Mouse (Mus musculus) heart, embryonic 12.5 days (tissue): ENCODE data around the gene Wars2. TPM values are rescaled to one million over a fixed set of nuclear protein-coding genes. Genes with fewer than 3 reads are reported as not detected.

ENCODE experiments used
- ATAC-seq: fragments of 200-750 bp; cut with Nextera tagmentation; 2 replicates; pipeline ENCODE4 v1.8.0; 2017; ENCODE audit warnings: moderate TSS enrichment, moderate library complexity; ENCODE audit not compliant: insufficient number of reproducible peaks, low FRiP score
- H3K27ac ChIP-seq: fragments of 300-500 bp; sonication (generic); 2 replicates; pipeline ENCODE4 v1.5.1; 2016; ENCODE audit warnings: mild to moderate bottlenecking, moderate library complexity; ENCODE audit not compliant: poor library complexity, severe bottlenecking
- H3K27me3 ChIP-seq: fragments of 300-500 bp; sonication (generic); replicated peaks from 2 replicates; pipeline ENCODE4 v1.6.1; 2016; ENCODE audit warnings: mild to moderate bottlenecking, moderate library complexity
- H3K36me3 ChIP-seq: fragments of 300-500 bp; sonication (generic); 2 replicates; pipeline ENCODE4 v1.6.1; 2016; ENCODE audit warnings: mild to moderate bottlenecking, moderate library complexity
- H3K4me1 ChIP-seq: fragments of 300-500 bp; sonication (generic); replicated peaks from 2 replicates; pipeline ENCODE4 v1.6.1; 2016; ENCODE audit warnings: mild to moderate bottlenecking
- H3K4me2 ChIP-seq: fragments of 300-500 bp; sonication (generic); 2 replicates; pipeline ENCODE4 v1.6.1; 2016; ENCODE audit warnings: mild to moderate bottlenecking, moderate library complexity
- H3K4me3 ChIP-seq: fragments of 300-500 bp; sonication (generic); 2 replicates; pipeline ENCODE4 v1.5.1; 2016; ENCODE audit warnings: mild to moderate bottlenecking
- H3K9ac ChIP-seq: fragments of 300-500 bp; sonication (generic); 2 replicates; pipeline ENCODE4 v1.6.1; 2016; ENCODE audit warnings: mild to moderate bottlenecking, moderate library complexity
- H3K9me3 ChIP-seq: fragments of 300-500 bp; sonication (generic); replicated peaks from 2 replicates; pipeline ENCODE4 v1.6.1; 2016; ENCODE audit warnings: mild to moderate bottlenecking, moderate library complexity
- WGBS: fragments of 180-500 bp; shearing (Covaris S2); methylation state at CpG from one replicate; pipeline ENCODE4 v1.1.7; 2016; 5-methylcytosine and 5-hydroxymethylcytosine counted together
- polyA plus RNA-seq: library from polyadenylated mRNA; unstranded; fragments of >200 nt; fragmentation: Nextera tagmentation; extraction: Ambion mirVana; gene quantifications from 2 replicates; pipeline ENCODE4 v1.2.1, GENCODE M21; 2016

Gene Wars2
- polyA plus RNA-seq, 1 experiment from 2014 or later = 9.1 TPM

DNA sequence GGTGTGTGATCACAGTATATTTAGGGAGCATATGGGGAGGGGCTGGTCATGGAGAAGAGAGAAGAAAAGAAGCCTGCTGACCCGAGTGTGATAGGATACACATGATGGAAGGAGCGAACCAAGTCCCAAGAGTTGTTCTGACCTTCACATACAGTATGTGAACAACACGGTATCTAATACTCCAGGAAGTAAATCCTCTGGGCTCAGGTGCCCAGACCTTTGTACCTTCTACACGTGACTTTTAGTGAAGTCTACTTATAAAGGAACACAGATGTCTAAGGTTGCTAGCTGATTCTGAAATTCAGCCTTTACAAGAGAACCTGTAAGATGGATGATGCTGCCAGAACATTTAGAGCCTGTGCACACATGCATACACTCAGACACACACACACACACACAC lies 15.4 kb downstream of the Wars2 start:
- ATAC-seq = no peak
- 0 out of 2 replicates have a peak, but pooled peaks cover 5% of the 10 kb centered on the region for H3K36me3 ChIP-seq
- WGBS = 84% methylated on average over 4 of the region's 4 CpGs
- H3K4me3 ChIP-seq = no peak overlapping the region
- no peak overlapping the region for H3K4me2 ChIP-seq
- H3K9ac ChIP-seq = no peak overlapping the region
- H3K27me3 ChIP-seq = no peaks in the 10 kb centered on the region
- no peak overlapping the region for H3K27ac ChIP-seq
- H3K4me1 ChIP-seq = peaks cover 9% of the 10 kb centered on the region; the same call in 1 of the 2 replicates
- peaks cover 7% of the 10 kb centered on the region; the same call in 1 of the 2 replicates for H3K9me3 ChIP-seq

DNA sequence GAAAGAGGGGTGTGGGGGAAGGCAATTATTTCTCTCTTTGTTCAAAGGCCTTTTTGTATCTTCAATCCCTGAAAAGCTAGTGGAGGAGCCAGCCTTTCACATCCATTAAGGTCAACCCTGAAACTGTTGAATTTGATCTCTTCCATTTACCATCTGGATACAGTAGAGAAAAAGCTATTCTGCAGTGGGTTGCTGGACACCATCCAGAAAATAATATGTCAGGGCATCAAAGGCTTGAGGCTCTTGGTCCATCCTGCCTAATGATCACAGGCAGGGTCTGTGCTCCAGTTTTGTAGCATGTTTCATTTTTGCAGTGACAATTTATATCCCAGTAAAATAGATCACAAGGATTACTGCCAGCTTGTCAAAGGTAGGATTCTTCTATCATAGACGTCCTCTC lies 16.1 kb downstream of the Wars2 start:
- Histone ChIP-seq H3K27me3 (no peaks in the 10 kb centered on the region), H3K27ac (no peak overlapping the region), H3K9me3 (peaks cover 7% of the 10 kb centered on the region; the same call in 1 of the 2 replicates), H3K4me2 (no peak overlapping the region), H3K4me3 (no peak overlapping the region), H3K36me3 (0 out of 2 replicates have a peak, but pooled peaks cover 5% of the 10 kb centered on the region), H3K4me1 (peaks cover 9% of the 10 kb centered on the region; the same call in 1 of the 2 replicates), H3K9ac (no peak overlapping the region)
- WGBS = 72% methylated on average over 1 of the region's 1 CpGs
- no peak for ATAC-seq

DNA sequence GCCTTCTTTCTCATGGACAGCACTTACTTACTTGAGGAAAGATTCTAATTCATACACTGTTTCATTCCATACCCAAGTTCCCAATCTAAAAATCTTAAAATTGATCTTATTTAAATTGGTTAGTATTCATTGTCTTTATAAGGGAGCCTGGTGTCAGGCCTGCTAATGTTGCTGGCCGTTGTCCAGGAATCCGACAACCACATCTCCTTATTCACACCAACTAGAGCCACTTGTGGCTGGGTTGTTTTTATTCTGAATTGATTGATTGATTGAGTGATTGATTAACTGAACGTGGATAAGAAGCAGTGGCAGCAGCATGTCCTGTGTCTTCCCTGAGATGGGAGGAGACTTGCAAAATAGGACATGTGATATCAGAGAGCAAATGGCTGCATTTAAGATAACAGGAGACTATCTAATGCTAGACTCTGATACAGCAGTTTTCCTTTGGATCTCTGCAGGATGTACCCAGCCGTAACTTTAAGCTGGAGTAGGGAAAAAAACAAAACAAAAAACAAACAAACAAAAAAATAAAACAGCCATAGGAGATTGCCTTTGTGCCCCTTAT lies 16.7 kb downstream of the Wars2 start:
- no peak overlapping the region for H3K4me3 ChIP-seq
- ATAC-seq = no peak
- no peaks in the 10 kb centered on the region for H3K27me3 ChIP-seq
- no peak overlapping the region for H3K9ac ChIP-seq
- no peak overlapping the region for H3K27ac ChIP-seq
- 28% methylated on average over 4 of the region's 4 CpGs for WGBS
- H3K9me3 ChIP-seq = peaks cover 7% of the 10 kb centered on the region; the same call in 1 of the 2 replicates
- H3K4me1 ChIP-seq = peaks cover 9% of the 10 kb centered on the region; the same call in 1 of the 2 replicates
- no peak overlapping the region for H3K4me2 ChIP-seq
- 0 out of 2 replicates have a peak, but pooled peaks cover 5% of the 10 kb centered on the region for H3K36me3 ChIP-seq

DNA sequence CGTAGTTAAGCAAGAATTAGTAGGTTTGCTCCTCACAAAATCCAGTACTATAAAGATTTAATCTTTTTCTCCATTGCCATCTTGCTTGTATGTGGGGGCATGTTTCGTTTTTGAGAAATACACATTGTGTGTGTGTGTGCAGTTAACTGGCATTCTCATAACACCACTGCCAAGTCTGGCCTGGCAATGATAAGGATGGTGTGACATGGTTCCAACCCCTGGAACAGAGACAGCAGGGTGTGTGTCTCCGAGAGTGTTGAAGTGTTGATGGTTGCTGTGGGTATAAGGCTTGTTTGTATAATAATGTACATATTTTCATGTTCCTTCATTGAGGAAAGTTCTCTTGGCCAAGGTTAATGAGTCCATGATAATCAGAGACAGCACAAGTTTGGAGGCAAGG lies 19.1 kb downstream of the Wars2 start:
- Histone ChIP-seq H3K4me2 (no peak overlapping the region), H3K9me3 (peaks cover 6% of the 10 kb centered on the region; the same call in 1 of the 2 replicates), H3K4me1 (peaks cover 9% of the 10 kb centered on the region; the same call in 1 of the 2 replicates), H3K9ac (no peak overlapping the region), H3K27ac (no peak overlapping the region), H3K27me3 (no peaks in the 10 kb centered on the region), H3K36me3 (0 out of 2 replicates have a peak, but pooled peaks cover 3% of the 10 kb centered on the region), H3K4me3 (no peak overlapping the region)
- no peak for ATAC-seq
- 80% methylated on average over 3 of the region's 3 CpGs for WGBS

DNA sequence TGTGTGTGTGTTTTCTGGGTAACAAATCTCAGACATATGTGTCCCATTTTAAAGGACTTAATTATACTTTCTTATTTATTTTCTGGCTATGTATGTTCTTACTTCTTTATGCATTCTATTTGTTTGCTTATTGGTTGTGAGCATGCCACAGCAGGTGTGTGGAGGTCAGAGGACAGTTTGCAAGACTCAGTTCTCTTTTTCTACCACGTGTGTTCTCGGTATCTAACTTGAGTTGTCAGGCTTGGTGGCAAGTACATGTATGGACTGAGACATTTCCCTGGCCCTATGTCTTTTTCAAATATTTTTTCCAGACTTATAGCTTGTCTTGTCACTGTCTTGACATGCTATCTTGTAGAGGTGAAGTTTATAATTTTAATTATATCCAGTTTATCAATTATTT lies 21.3 kb downstream of the Wars2 start:
- no peak overlapping the region for H3K9ac ChIP-seq
- peaks cover 3% of the 10 kb centered on the region; the same call in 1 of the 2 replicates for H3K9me3 ChIP-seq
- no peak overlapping the region for H3K4me2 ChIP-seq
- peaks cover 6% of the 10 kb centered on the region; the same call in 1 of the 2 replicates for H3K4me1 ChIP-seq
- H3K36me3 ChIP-seq = no peaks in the 10 kb centered on the region
- 89% methylated on average over 2 of the region's 2 CpGs for WGBS
- H3K27me3 ChIP-seq = no peaks in the 10 kb centered on the region
- no peak overlapping the region for H3K4me3 ChIP-seq
- H3K27ac ChIP-seq = no peak overlapping the region
- no peak for ATAC-seq

DNA sequence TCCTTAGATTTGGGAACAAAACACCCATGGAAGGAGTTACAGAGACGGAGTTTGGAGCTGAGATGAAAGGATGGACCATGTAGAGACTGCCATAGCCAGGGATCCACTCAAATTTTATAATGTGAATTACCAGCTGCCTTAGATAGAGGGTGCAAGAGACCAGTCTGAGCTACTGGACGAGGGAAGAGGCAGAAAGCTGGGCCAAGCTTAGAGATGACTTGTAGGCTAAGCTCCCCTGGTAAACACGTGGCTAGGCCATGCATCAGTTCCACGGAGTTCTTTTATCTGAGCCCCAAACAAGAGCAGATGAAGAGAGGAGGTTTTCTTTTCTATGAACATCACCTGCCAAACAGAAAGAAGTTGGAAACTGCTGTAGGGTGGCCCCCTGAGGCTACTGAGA lies 26.9 kb downstream of the Wars2 start:
- Histone ChIP-seq H3K9me3 (no peaks in the 10 kb centered on the region), H3K4me1 (no peaks in the 10 kb centered on the region), H3K27me3 (no peaks in the 10 kb centered on the region), H3K4me3 (no peak overlapping the region), H3K27ac (no peak overlapping the region), H3K4me2 (no peak overlapping the region), H3K9ac (no peak overlapping the region), H3K36me3 (no peaks in the 10 kb centered on the region)
- 58% methylated on average over 4 of the region's 4 CpGs for WGBS
- ATAC-seq = no peak

DNA sequence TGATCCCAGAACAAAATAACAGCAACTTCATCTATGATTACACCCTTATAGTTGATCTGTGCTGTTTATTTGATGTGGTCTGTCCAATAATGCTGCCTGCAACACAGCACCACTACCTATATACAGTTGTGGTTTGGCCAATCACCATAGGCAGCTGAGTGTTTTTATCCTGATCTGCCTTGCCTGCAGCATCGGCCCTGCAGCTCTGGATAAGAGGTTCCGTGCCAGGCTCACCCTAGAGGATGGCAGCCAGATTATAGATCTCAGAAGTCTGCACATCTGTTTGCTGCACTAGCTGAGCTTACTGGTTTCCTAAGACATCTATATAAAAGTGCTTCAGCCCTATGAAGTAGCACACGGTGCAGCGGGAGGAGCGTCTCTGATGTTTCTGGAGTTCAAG lies 32.3 kb downstream of the Wars2 start:
- H3K9me3 ChIP-seq = no peaks in the 10 kb centered on the region
- H3K4me3 ChIP-seq = no peak overlapping the region
- no peak overlapping the region for H3K27ac ChIP-seq
- H3K4me1 ChIP-seq = peaks cover 6% of the 10 kb centered on the region; the same call in 1 of the 2 replicates
- H3K4me2 ChIP-seq = no peak overlapping the region
- H3K9ac ChIP-seq = no peak overlapping the region
- ATAC-seq = no peak
- 82% methylated on average over 5 of the region's 5 CpGs for WGBS
- no peaks in the 10 kb centered on the region for H3K27me3 ChIP-seq
- no peaks in the 10 kb centered on the region for H3K36me3 ChIP-seq

DNA sequence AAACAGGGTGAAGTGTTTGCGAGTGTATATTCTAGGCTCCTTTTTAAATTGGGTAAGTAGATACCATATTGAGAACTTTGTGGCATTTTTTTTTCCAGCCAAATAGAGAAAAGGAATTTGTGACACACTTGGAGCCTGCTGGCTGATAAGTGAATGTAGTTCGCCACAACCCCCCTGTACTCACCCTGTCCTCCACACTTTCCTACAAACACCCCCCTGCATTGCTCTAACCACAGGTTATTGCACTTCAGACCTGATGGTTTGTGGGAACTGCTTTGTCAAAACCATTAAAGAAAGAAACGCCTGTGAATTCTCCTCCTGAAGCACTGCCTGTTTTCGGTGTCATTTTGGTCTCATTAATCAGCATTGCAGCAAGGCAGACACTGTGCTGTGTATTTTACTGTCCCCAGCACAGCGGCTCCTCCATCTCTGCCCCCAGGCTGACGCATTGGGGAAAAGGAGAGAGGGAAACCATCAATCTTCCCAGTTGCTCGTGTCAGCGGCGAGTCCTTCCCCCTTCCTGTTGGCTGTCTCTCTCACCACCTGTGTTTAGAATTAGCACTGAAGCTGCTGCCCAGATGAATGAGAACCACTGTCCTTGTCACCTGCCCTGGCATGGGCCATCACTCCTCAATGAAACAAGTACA lies 33.9 kb downstream of the Wars2 start:
- H3K27ac ChIP-seq = no peak overlapping the region
- no peaks in the 10 kb centered on the region for H3K27me3 ChIP-seq
- no peaks in the 10 kb centered on the region for H3K36me3 ChIP-seq
- 0 out of 2 replicates have a peak overlapping the region, but pooled peaks have one; percentile 5 for H3K4me2 ChIP-seq
- no peak overlapping the region for H3K4me3 ChIP-seq
- WGBS = 48% methylated on average over 9 of the region's 9 CpGs
- no peak for ATAC-seq
- H3K9ac ChIP-seq = no peak overlapping the region
- no peaks in the 10 kb centered on the region for H3K9me3 ChIP-seq
- peaks cover 6% of the 10 kb centered on the region; the same call in 1 of the 2 replicates for H3K4me1 ChIP-seq

DNA sequence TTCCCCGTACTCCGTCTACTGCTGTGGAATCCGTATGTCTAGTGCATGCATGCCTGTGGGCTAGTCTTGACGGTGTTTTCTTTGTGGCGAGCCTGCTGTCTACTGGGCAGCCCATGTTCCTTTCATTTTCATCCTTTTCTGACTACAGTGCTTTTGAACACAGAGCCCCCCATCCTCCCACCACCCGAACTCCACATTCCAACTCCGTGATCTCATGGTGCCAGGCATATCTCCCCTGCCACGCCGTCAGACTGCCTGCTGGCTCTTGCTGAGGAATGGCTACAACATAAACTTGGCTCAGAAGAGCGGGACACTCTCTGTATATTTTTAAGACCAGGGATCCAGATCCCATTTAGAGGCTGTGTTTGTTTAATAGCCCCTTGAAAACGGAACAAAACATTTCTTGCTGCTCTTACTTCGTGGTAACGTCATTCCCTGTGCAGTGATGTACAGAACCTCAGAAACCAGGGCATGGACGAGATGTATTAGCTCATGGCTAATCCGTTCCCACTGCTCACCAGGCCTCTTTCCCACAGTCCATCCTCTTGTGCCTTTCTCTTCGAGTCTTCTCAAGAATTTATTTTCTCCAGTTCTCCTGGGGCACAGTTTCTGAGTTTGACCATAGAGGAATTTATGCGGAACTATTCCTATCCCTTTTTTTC lies 42.6 kb downstream of the Wars2 start:
- H3K4me2 ChIP-seq = no peak overlapping the region
- peaks cover 7% of the 10 kb centered on the region; the same call in 1 of the 2 replicates for H3K4me1 ChIP-seq
- H3K9me3 ChIP-seq = no peaks in the 10 kb centered on the region
- H3K27ac ChIP-seq = peak overlapping the region; percentile 68
- no peaks in the 10 kb centered on the region for H3K36me3 ChIP-seq
- no peak overlapping the region for H3K4me3 ChIP-seq
- no peak overlapping the region for H3K9ac ChIP-seq
- WGBS = 56% methylated on average over 17 of the region's 17 CpGs
- 0 out of 2 replicates have a peak, but pooled peaks have one; percentile 39 for ATAC-seq
- H3K27me3 ChIP-seq = no peaks in the 10 kb centered on the region

DNA sequence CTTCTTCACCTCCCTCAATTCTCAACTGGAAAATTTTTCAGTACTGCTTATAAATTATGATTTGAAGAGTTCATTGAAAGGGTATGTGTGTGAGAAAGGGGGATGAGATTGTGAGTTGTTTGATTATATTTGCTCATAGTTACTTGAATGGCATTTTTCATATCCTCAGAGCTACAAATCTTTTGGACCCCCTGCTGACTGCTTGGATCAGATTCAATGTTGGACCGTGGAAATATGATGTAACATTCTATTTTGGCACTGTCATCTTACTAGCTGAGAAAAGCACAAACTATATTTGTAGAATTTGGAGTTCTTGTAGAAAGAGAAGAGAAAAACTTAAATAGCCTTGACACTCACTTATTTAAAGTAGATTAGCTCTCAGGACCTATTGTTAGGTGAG lies 43.5 kb downstream of the Wars2 start:
- H3K9ac ChIP-seq = no peak overlapping the region
- H3K36me3 ChIP-seq = no peaks in the 10 kb centered on the region
- H3K27me3 ChIP-seq = no peaks in the 10 kb centered on the region
- H3K4me2 ChIP-seq = no peak overlapping the region
- peaks cover 7% of the 10 kb centered on the region; the same call in 1 of the 2 replicates for H3K4me1 ChIP-seq
- no peak for ATAC-seq
- no peaks in the 10 kb centered on the region for H3K9me3 ChIP-seq
- no peak overlapping the region for H3K4me3 ChIP-seq
- 58% methylated on average over 1 of the region's 1 CpGs for WGBS
- no peak overlapping the region for H3K27ac ChIP-seq

DNA sequence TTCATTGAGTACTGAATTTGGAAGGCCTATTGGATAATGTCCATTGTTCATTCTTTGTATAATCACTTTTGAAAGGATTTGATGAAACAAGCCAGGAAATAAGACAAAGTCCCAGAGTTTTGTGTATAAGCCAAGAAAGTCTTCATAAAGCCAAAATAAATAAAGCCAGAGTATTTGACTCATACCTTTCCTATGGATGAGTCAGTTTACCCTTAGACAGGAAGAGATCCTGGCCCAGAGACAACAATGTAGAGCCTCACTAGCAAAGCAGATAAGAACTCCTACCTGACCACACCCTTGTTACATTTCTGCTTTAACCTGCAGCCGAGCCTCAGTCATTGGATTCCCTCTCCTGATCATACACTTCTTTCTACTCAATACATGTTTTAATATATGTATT lies 47.2 kb downstream of the Wars2 start:
- Histone ChIP-seq H3K4me1 (peaks cover 12% of the 10 kb centered on the region; the same call in 1 of the 2 replicates), H3K27me3 (no peaks in the 10 kb centered on the region), H3K4me3 (no peak overlapping the region), H3K9me3 (no peaks in the 10 kb centered on the region), H3K9ac (no peak overlapping the region), H3K36me3 (peaks cover 5% of the 10 kb centered on the region; the same call in 1 of the 2 replicates), H3K27ac (no peak overlapping the region), H3K4me2 (no peak overlapping the region)
- WGBS = 62% methylated on average over 1 of the region's 1 CpGs
- ATAC-seq = no peak
